Mouse (Mus musculus) ES-E14 (cell line): ENCODE measurements around the gene Acbd3.

ENCODE experiments used
- HCFC1 ChIP-seq: IDR thresholded peaks from 2 replicates; pipeline ENCODE4 v1.6.1; 2012; ENCODE audit warnings: low read length, inconsistent platforms, borderline replicate concordance; ENCODE audit not compliant: insufficient read depth
- MAFK ChIP-seq: IDR thresholded peaks from 2 replicates; pipeline ENCODE4 v1.6.1; 2014; ENCODE audit warnings: mild to moderate bottlenecking, low read depth, low read length, inconsistent platforms; ENCODE audit not compliant: insufficient read depth

- TF ChIP-seq MAFK = no peak
- TF ChIP-seq HCFC1 = no peak
Observed at GRCm38 (mm10) chr1:180791821-180792480, 66.1 kb downstream of the Acbd3 start.
